Mouse (Mus musculus) MEL (cell line): ENCODE measurements around the gene Ankrd28. TPM values are rescaled to one million over a fixed set of nuclear protein-coding genes. Genes with fewer than 3 reads are reported as not detected.
A peak's percentile ranks its signal among the peaks of the same experiment; 100 is the strongest.

Experiments
- DNase-seq: peaks from one replicate; pipeline ENCODE4 v3.0.0; 2011; ENCODE audit warnings: low read depth, low spot score
- H3K27ac ChIP-seq: 2 replicates; pipeline ENCODE4 v1.5.1; 2012; ENCODE audit warnings: low read depth, mild to moderate bottlenecking, control low read depth, low read length, moderate library complexity; ENCODE audit not compliant: control insufficient read depth
- H3K27me3 ChIP-seq, 2 experiments: fragments of 150-350 bp in 1 of 2; sonication (generic) in 1 of 2; 2 replicates each; pipeline ENCODE4 v1.6.1; 2012; ENCODE audit warnings: low read length in 2 of 2, mild to moderate bottlenecking in 2 of 2, improper control_type of control experiment in 1 of 2, moderate library complexity in 1 of 2; ENCODE audit not compliant: insufficient read depth in 2 of 2, control insufficient read depth in 1 of 2
- H3K36me3 ChIP-seq, 2 experiments: 2 replicates each; pipeline ENCODE4 v1.6.1; 2012 to 2014; ENCODE audit warnings: low read length in 2 of 2, improper control_type of control experiment in 1 of 2, inconsistent platforms in 1 of 2, mild to moderate bottlenecking in 1 of 2; ENCODE audit not compliant: insufficient read depth in 2 of 2, control insufficient read depth in 1 of 2
- H3K4me1 ChIP-seq, 2 experiments: fragments of 150-350 bp in 1 of 2; sonication (generic) in 1 of 2; 2 replicates each; pipeline ENCODE4 v1.6.1; 2012; ENCODE audit warnings: low read length in 2 of 2, improper control_type of control experiment in 1 of 2, mild to moderate bottlenecking in 1 of 2; ENCODE audit not compliant: insufficient read depth in 2 of 2, control insufficient read depth in 1 of 2
- H3K4me3 ChIP-seq, 2 experiments: fragments of 150-350 bp in 1 of 2; sonication (generic) in 1 of 2; 2 replicates each; pipeline ENCODE4 v1.5.1; 2012; ENCODE audit warnings: low read depth in 2 of 2, low read length in 2 of 2, mild to moderate bottlenecking in 2 of 2, moderate library complexity in 2 of 2, control low read depth in 1 of 2, improper control_type of control experiment in 1 of 2; ENCODE audit not compliant: control insufficient read depth in 1 of 2, insufficient read depth in 1 of 2
- H3K79me2 ChIP-seq: 2 replicates; pipeline ENCODE4 v1.6.1; 2012; ENCODE audit warnings: mild to moderate bottlenecking, low read length, moderate library complexity; ENCODE audit not compliant: control insufficient read depth, poor library complexity, insufficient read depth
- H3K9ac ChIP-seq: 2 replicates; pipeline ENCODE4 v1.6.1; 2012; ENCODE audit warnings: low read depth, mild to moderate bottlenecking, control low read depth, low read length, moderate library complexity; ENCODE audit not compliant: control insufficient read depth, poor library complexity, severe bottlenecking
- H3K9me3 ChIP-seq: fragments of 150-350 bp; sonication (generic); replicated peaks from 2 replicates; pipeline ENCODE4 v1.6.1; 2012; ENCODE audit warnings: mild to moderate bottlenecking, low read length, improper control_type of control experiment, moderate library complexity; ENCODE audit not compliant: insufficient read depth
- BHLHE40 ChIP-seq: IDR thresholded peaks from 2 replicates; pipeline ENCODE4 v1.6.1; 2012; ENCODE audit warnings: low read depth, mild to moderate bottlenecking, inconsistent platforms, low read length, improper control_type of control experiment, borderline replicate concordance
- CHD1 ChIP-seq: IDR thresholded peaks from 2 replicates; pipeline ENCODE4 v1.6.1; 2012; ENCODE audit warnings: low read depth, mild to moderate bottlenecking, inconsistent platforms, low read length, improper control_type of control experiment
- CHD2 ChIP-seq: IDR thresholded peaks from 2 replicates; pipeline ENCODE4 v1.6.1; 2011; ENCODE audit warnings: low read length, improper control_type of control experiment
- CTCF ChIP-seq, 3 experiments: IDR thresholded peaks in 2 of 3; conservative IDR thresholded peaks in 1 of 3; 2 replicates each; pipeline ENCODE4 v1.5.1; 2011 to 2012; ENCODE audit warnings: low read length in 3 of 3, low read depth in 2 of 3, mild to moderate bottlenecking in 2 of 3, improper control_type of control experiment in 1 of 3, inconsistent platforms in 1 of 3, mixed read lengths in 1 of 3, moderate library complexity in 1 of 3; ENCODE audit not compliant: control insufficient read depth in 1 of 3, insufficient read depth in 1 of 3, poor library complexity in 1 of 3, severe bottlenecking in 1 of 3
- E2F4 ChIP-seq: IDR thresholded peaks from 2 replicates; pipeline ENCODE4 v1.6.1; 2011; ENCODE audit warnings: low read depth, low read length, improper control_type of control experiment, borderline replicate concordance
- ELF1 ChIP-seq: IDR thresholded peaks from 2 replicates; pipeline ENCODE4 v1.6.1; 2014; ENCODE audit warnings: low read depth, mild to moderate bottlenecking, inconsistent platforms, low read length, improper control_type of control experiment, moderate library complexity
- GABPA ChIP-seq: IDR thresholded peaks from 2 replicates; pipeline ENCODE4 v1.6.1; 2012; ENCODE audit warnings: low read depth, mild to moderate bottlenecking, inconsistent platforms, low read length, improper control_type of control experiment, moderate library complexity
- GATA1 ChIP-seq: IDR thresholded peaks from 2 replicates; pipeline ENCODE4 v1.6.1; 2011; ENCODE audit warnings: low read depth, low read length, improper control_type of control experiment
- HCFC1 ChIP-seq: IDR thresholded peaks from 2 replicates; pipeline ENCODE4 v1.6.1; 2012; ENCODE audit warnings: low read depth, mild to moderate bottlenecking, inconsistent platforms, low read length, improper control_type of control experiment, moderate library complexity
- MAX ChIP-seq: IDR thresholded peaks from 2 replicates; pipeline ENCODE4 v1.6.1; 2011; ENCODE audit warnings: low read length, improper control_type of control experiment
- MAZ ChIP-seq: IDR thresholded peaks from 2 replicates; pipeline ENCODE4 v1.6.1; 2012; ENCODE audit warnings: low read depth, mild to moderate bottlenecking, inconsistent platforms, low read length, improper control_type of control experiment
- MEF2A ChIP-seq: IDR thresholded peaks from 2 replicates; pipeline ENCODE4 v1.6.1; 2014; ENCODE audit warnings: low read depth, mild to moderate bottlenecking, inconsistent platforms, low read length, improper control_type of control experiment; ENCODE audit not compliant: poor library complexity, insufficient replicate concordance, severe bottlenecking; ENCODE audit errors: extremely low read depth
- MXI1 ChIP-seq: IDR thresholded peaks from 2 replicates; pipeline ENCODE4 v1.6.1; 2011; ENCODE audit warnings: mild to moderate bottlenecking, low read depth, low read length, improper control_type of control experiment
- POLR2A ChIP-seq, 2 experiments: IDR thresholded peaks; 2 replicates each; pipeline ENCODE4 v1.6.1; 2011 to 2012; ENCODE audit warnings: low read length in 2 of 2, mild to moderate bottlenecking in 2 of 2, control low read depth in 1 of 2, improper control_type of control experiment in 1 of 2, low read depth in 1 of 2, moderate library complexity in 1 of 2; ENCODE audit not compliant: control insufficient read depth in 1 of 2, insufficient read depth in 1 of 2, poor library complexity in 1 of 2
- POLR2AphosphoS2 ChIP-seq: IDR thresholded peaks from 2 replicates; pipeline ENCODE4 v1.6.1; 2011; ENCODE audit warnings: low read length, improper control_type of control experiment
- RCOR1 ChIP-seq: IDR thresholded peaks from 2 replicates; pipeline ENCODE4 v1.6.1; 2012; ENCODE audit warnings: low read depth, mild to moderate bottlenecking, inconsistent platforms, low read length, improper control_type of control experiment
- SMC3 ChIP-seq: IDR thresholded peaks from 2 replicates; pipeline ENCODE4 v1.6.1; 2011; ENCODE audit warnings: low read depth, low read length, improper control_type of control experiment
- TAL1 ChIP-seq: IDR thresholded peaks from 2 replicates; pipeline ENCODE4 v1.6.1; 2012; ENCODE audit warnings: mild to moderate bottlenecking, inconsistent platforms, low read length, moderate library complexity, mixed read lengths
- TCF12 ChIP-seq: IDR thresholded peaks from 2 replicates; pipeline ENCODE4 v1.6.1; 2014; ENCODE audit warnings: low read depth, mild to moderate bottlenecking, inconsistent platforms, low read length, improper control_type of control experiment, moderate library complexity
- USF1 ChIP-seq: IDR thresholded peaks from 2 replicates; pipeline ENCODE4 v1.6.1; 2014; ENCODE audit warnings: low read depth, mild to moderate bottlenecking, inconsistent platforms, low read length, improper control_type of control experiment, moderate library complexity
- USF2 ChIP-seq, 2 experiments: IDR thresholded peaks; 2 replicates each; pipeline ENCODE4 v1.6.1; 2011 to 2012; ENCODE audit warnings: improper control_type of control experiment in 2 of 2, low read length in 2 of 2, borderline replicate concordance in 1 of 2, inconsistent platforms in 1 of 2, low read depth in 1 of 2, mild to moderate bottlenecking in 1 of 2; ENCODE audit not compliant: insufficient read depth in 1 of 2
- ZMIZ1 ChIP-seq: IDR thresholded peaks from 2 replicates; pipeline ENCODE4 v1.6.1; 2012; ENCODE audit warnings: low read depth, mild to moderate bottlenecking, inconsistent platforms, low read length, improper control_type of control experiment, moderate library complexity
- polyA plus RNA-seq, 2 experiments: library from polyadenylated mRNA; stranded (reverse) in 1 of 2; unstranded in 1 of 2; fragments of >175 nt in 1 of 2; fragments of >200 nt in 1 of 2; gene quantifications; 2 replicates each; pipeline versions ENCODE4 v1.2.1 to v1.2.4; 2012; ENCODE audit warnings: low replicate concordance in 2 of 2, low read depth in 1 of 2; ENCODE audit not compliant: insufficient read length in 2 of 2, insufficient read depth in 1 of 2, missing spikeins in 1 of 2
- total RNA-seq: library from RNA; depleted of rRNA; stranded (reverse); fragments of 300-350 nt; gene quantifications from 2 replicates; pipeline ENCODE4 v1.2.3, GENCODE M21; 2012

Gene Ankrd28
- total and polyA plus RNA-seq, 3 experiments = 32.5 to 41.2 (median 38.8) TPM

DNA sequence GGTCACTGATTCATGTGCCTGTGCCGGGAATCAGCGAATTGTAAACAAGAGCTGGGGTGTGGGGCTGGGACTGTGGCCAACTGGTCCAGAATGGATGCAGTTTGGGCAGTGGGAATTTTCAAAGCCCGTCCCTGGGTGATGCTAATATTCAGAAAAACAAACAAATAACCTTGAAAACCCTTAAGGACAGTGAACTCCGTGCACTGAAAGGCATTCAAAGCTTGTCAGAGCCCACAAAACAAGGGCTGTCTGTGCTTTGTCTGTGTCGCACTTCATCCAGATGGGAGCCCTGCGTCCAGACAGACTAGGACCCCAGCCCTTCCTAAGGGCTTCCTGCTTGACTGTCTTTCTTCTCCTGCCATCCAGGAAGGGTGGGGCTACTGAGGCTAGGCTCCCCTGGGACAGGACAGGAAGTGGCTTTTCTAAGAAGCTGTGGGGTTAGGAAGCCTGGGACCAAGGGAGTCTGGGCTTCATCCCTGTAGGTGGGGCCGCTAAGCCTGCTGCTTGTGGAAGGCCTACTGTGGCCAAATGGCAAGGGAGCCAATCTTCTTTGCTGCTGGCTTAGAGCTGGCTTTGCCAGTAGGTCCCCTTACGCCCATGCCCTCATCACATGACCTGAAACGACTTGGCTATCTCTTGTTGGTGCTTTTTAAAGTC, 167.8 kb downstream of the Ankrd28 start:
- Histone ChIP-seq H3K4me3 (no peak overlapping the region), H3K79me2 (no peaks in the 10 kb centered on the region; the same call in 1 of the 2 replicates), H3K27ac (peak overlapping the region; percentile 89; the same call in 1 of the 2 replicates), H3K27me3 (no peaks in the 10 kb centered on the region), H3K9ac (no peak overlapping the region), H3K4me1 (peaks cover 14 to 35% of the 10 kb centered on the region in 2 experiments), H3K36me3 (peaks cover 0 to 23% of the 10 kb centered on the region in 2 experiments; a peak in 3 of 4 replicates), H3K9me3 (no peaks in the 10 kb centered on the region)
- DNase-seq = no peak
- TF ChIP-seq CHD2 = no peak
- TF ChIP-seq ELF1 = 0 out of 2 replicates have a peak, but pooled peaks have one; percentile 6

GRCm38 (mm10) chr14:31661671-31662554, 168.5 kb downstream of the Ankrd28 start:
- Histone ChIP-seq H3K4me1 (peaks cover 20 to 39% of the 10 kb centered on the region in 2 experiments), H3K79me2 (peaks cover 1% of the 10 kb centered on the region; the same call in 1 of the 2 replicates), H3K27ac (no peak overlapping the region), H3K4me3 (no peak overlapping the region), H3K36me3 (peaks cover 0 to 27% of the 10 kb centered on the region in 2 experiments; a peak in 3 of 4 replicates), H3K9ac (no peak overlapping the region), H3K27me3 (no peaks in the 10 kb centered on the region), H3K9me3 (no peaks in the 10 kb centered on the region)
- TF ChIP-seq MAX = no peak
- TF ChIP-seq E2F4 = no peak
- no peak for TF ChIP-seq CTCF (IDR thresholded peaks at IDR 0.05 in 2 of 3, conservative IDR thresholded peaks at IDR 0.05 in 1 of 3; ENCODE audit: control insufficient read depth in 1 of 3, insufficient read depth in 1 of 3, low read depth in 2 of 3, low read length in 3 of 3, poor library complexity in 1 of 3, severe bottlenecking in 1 of 3)
- TF ChIP-seq BHLHE40 = no peak
- no peak for TF ChIP-seq POLR2AphosphoS2
- no peak for TF ChIP-seq SMC3
- TF ChIP-seq USF2 (IDR thresholded peaks at IDR 0.05; ENCODE audit: borderline replicate concordance in 1 of 2, insufficient read depth in 1 of 2, low read depth in 1 of 2, low read length in 2 of 2) = no peak
- TF ChIP-seq GABPA = no peak
- no peak for TF ChIP-seq TAL1
- no peak for TF ChIP-seq ZMIZ1
- TF ChIP-seq MXI1 = no peak
- no peak for TF ChIP-seq RCOR1
- TF ChIP-seq TCF12 = no peak
- no peak for TF ChIP-seq HCFC1
- no peak for TF ChIP-seq GATA1
- no peak for TF ChIP-seq POLR2A (IDR thresholded peaks at IDR 0.05; ENCODE audit: control insufficient read depth in 1 of 2, insufficient read depth in 1 of 2, low read depth in 1 of 2, low read length in 2 of 2, poor library complexity in 1 of 2)
- TF ChIP-seq MAZ = no peak
- TF ChIP-seq CHD1 = no peak
- TF ChIP-seq MEF2A = no peak
- TF ChIP-seq USF1 = no peak
- no peak for DNase-seq
